Comparison of ENCODE assay signal across 19 mouse cellular contexts in genomic region chr3:51904357-51904855, GRCm38 (mm10).
DNase-seq lines count a peak whose midpoint lies in the region; ATAC-seq lines count a peak whose summit lies in the region.
"Had no signal": no experiment of that assay in that cellular context is flagged by ENCODE, and none has a peak within 500 bp of the region (broad histone marks: within the 10 kb centered on the region; RNA-seq: fewer than 3 reads in every experiment).

No protein-coding gene starts in this region.

- H3K27me3 ChIP-seq in kidney, embryonic 16.5 days (ENCODE audit: insufficient read depth, low read length): no peaks in the 10 kb centered on the region
- no peaks in the 10 kb centered on the region for H3K27me3 ChIP-seq in forebrain, embryonic 14.5 days (replicated peaks; ENCODE audit: control insufficient read depth, insufficient read depth, low read length)
- no peaks in the 10 kb centered on the region for H3K27me3 ChIP-seq in hindbrain, embryonic 14.5 days (ENCODE audit: control insufficient read depth, insufficient read depth, low read length)
- H3K27me3 ChIP-seq in neural tube, embryonic 14.5 days (ENCODE audit: control insufficient read depth, insufficient read depth, low read length): no peaks in the 10 kb centered on the region
- H3K27me3 ChIP-seq: heart, embryonic 12.5 days had no signal

- H3K4me2 ChIP-seq in kidney, embryonic 16.5 days (replicated peaks; ENCODE audit: low read depth, low read length): no peak overlapping the region
- no peak overlapping the region for H3K4me2 ChIP-seq in forebrain, embryonic 14.5 days (ENCODE audit: low read length)
- H3K4me2 ChIP-seq in hindbrain, embryonic 14.5 days (replicated peaks): no peak overlapping the region
- H3K4me2 ChIP-seq in neural tube, embryonic 14.5 days (ENCODE audit: low read depth, low read length): no peak overlapping the region
- H3K4me2 ChIP-seq: heart, embryonic 12.5 days had no signal

- H3K9ac ChIP-seq in kidney, embryonic 16.5 days (replicated peaks; ENCODE audit: low read length): no peak overlapping the region
- H3K9ac ChIP-seq in forebrain, embryonic 14.5 days (ENCODE audit: low read length): peak overlapping the region; percentile 10; the same call in 1 of the 2 replicates
- no peak overlapping the region for H3K9ac ChIP-seq in hindbrain, embryonic 14.5 days
- H3K9ac ChIP-seq in neural tube, embryonic 14.5 days (replicated peaks; ENCODE audit: low read depth, low read length): no peak overlapping the region
- H3K9ac ChIP-seq: heart, embryonic 12.5 days had no signal

- no peaks in the 10 kb centered on the region for H3K9me3 ChIP-seq in kidney, embryonic 16.5 days (ENCODE audit: low read length)
- no peaks in the 10 kb centered on the region for H3K9me3 ChIP-seq in forebrain, embryonic 14.5 days (replicated peaks; ENCODE audit: control insufficient read depth, low read length)
- H3K9me3 ChIP-seq in hindbrain, embryonic 14.5 days (ENCODE audit: control insufficient read depth, low read length): no peaks in the 10 kb centered on the region
- no peaks in the 10 kb centered on the region for H3K9me3 ChIP-seq in neural tube, embryonic 14.5 days (ENCODE audit: control insufficient read depth, low read length)
- H3K9me3 ChIP-seq: heart, embryonic 12.5 days; limb, embryonic 10.5 days had no signal

- no peak for ATAC-seq in kidney, embryonic 16.5 days (ENCODE audit: low FRiP score, low TSS enrichment)
- ATAC-seq in forebrain, embryonic 14.5 days: no peak
- ATAC-seq in hindbrain, embryonic 14.5 days (ENCODE audit: low FRiP score): no peak
- peak; percentile 39; the same call in 1 of the 2 replicates for ATAC-seq in neural tube, embryonic 14.5 days (ENCODE audit: low read depth)
- ATAC-seq: inflammation-experienced regulatory T-cells, adult 6 months had no signal

- intact Hi-C loops in gastrocnemius, postnatal 36 days (cut with DNase I): no loop called here

- DNase-seq in kidney, postnatal 10 days: peak; percentile 2
- no peak for DNase-seq in forebrain, embryonic 14.5 days (ENCODE audit: low spot score)
- DNase-seq in hindbrain, embryonic 14.5 days (ENCODE audit: low spot score): no peak
- no peak for DNase-seq in cerebellum, postnatal 36 days
- no peak for DNase-seq in gastrocnemius, postnatal 36 days
- DNase-seq: cerebellum, adult 8-10 months; heart, postnatal 14 days; kidney, adult 2 months; kidney, postnatal 25 days; lung, adult 2 months; lung, postnatal 36 days; right cerebral cortex, postnatal 4 days had no signal

- no peak overlapping the region for H3K27ac ChIP-seq in kidney, embryonic 16.5 days (ENCODE audit: low read length)
- H3K27ac ChIP-seq in forebrain, embryonic 14.5 days (ENCODE audit: low read depth, low read length): 0 out of 2 replicates have a peak overlapping the region, but pooled peaks have one; percentile 9
- H3K27ac ChIP-seq in hindbrain, embryonic 14.5 days: peak overlapping the region; percentile 48
- peak overlapping the region; percentile 62 for H3K27ac ChIP-seq in neural tube, embryonic 14.5 days (ENCODE audit: low read depth, low read length)
- H3K27ac ChIP-seq: limb, embryonic 10.5 days; stomach, postnatal 0 days had no signal

- H3K4me3 ChIP-seq in kidney, embryonic 16.5 days (ENCODE audit: low read length): no peak overlapping the region
- H3K4me3 ChIP-seq in forebrain, embryonic 14.5 days (ENCODE audit: low read depth, low read length): no peak overlapping the region
- H3K4me3 ChIP-seq in hindbrain, embryonic 14.5 days (replicated peaks; ENCODE audit: low read length): no peak overlapping the region
- no peak overlapping the region for H3K4me3 ChIP-seq in neural tube, embryonic 14.5 days (ENCODE audit: low read depth, low read length)
- H3K4me3 ChIP-seq: heart, embryonic 12.5 days; limb, embryonic 10.5 days; myocyte had no signal

- WGBS in kidney, embryonic 16.5 days: 53% methylated on average over 12 of the region's 12 CpGs
- WGBS in forebrain, embryonic 14.5 days: 49% methylated on average over 12 of the region's 12 CpGs
- WGBS in hindbrain, embryonic 14.5 days: 65% methylated on average over 12 of the region's 12 CpGs
- 52% methylated on average over 12 of the region's 12 CpGs for WGBS in neural tube, embryonic 14.5 days

- H3K36me3 ChIP-seq in kidney, embryonic 16.5 days (ENCODE audit: insufficient read depth, low read length): no peaks in the 10 kb centered on the region
- H3K36me3 ChIP-seq in forebrain, embryonic 14.5 days (ENCODE audit: control insufficient read depth, insufficient read depth, low read length): no peaks in the 10 kb centered on the region
- H3K36me3 ChIP-seq in hindbrain, embryonic 14.5 days (replicated peaks; ENCODE audit: control insufficient read depth, insufficient read depth): no peaks in the 10 kb centered on the region
- no peaks in the 10 kb centered on the region for H3K36me3 ChIP-seq in neural tube, embryonic 14.5 days (ENCODE audit: control insufficient read depth, insufficient read depth, low read length)
- H3K36me3 ChIP-seq: heart, embryonic 12.5 days; limb, embryonic 10.5 days had no signal

- peaks cover 28% of the 10 kb centered on the region; the same call in 1 of the 2 replicates for H3K4me1 ChIP-seq in kidney, embryonic 16.5 days (ENCODE audit: insufficient read depth, low read length)
- H3K4me1 ChIP-seq in forebrain, embryonic 14.5 days (ENCODE audit: control insufficient read depth, insufficient read depth, low read length): peaks cover 15% of the 10 kb centered on the region
- peaks cover 13% of the 10 kb centered on the region; the same call in 1 of the 2 replicates for H3K4me1 ChIP-seq in hindbrain, embryonic 14.5 days (replicated peaks; ENCODE audit: control insufficient read depth, insufficient read depth, low read length)
- H3K4me1 ChIP-seq in neural tube, embryonic 14.5 days (ENCODE audit: control insufficient read depth, insufficient read depth, low read length): 0 out of 2 replicates have a peak, but pooled peaks cover 11% of the 10 kb centered on the region
